Mouse (Mus musculus): ENCODE measurements around the gene Rpl13a. TPM values are rescaled to one million over a fixed set of nuclear protein-coding genes. Genes with fewer than 3 reads are reported as not detected.
"Not testable (repeated sequence)": the region's sequence is repeated elsewhere in the genome, so short reads cannot be mapped to it uniquely, and the experiment has no call there.

Rpl13a gene
- polyA plus RNA-seq, 1 experiment from 2014 or later = 762 TPM

- no peaks in the 10 kb centered on the region for H3K27me3 ChIP-seq
- no peak overlapping the region for H3K27ac ChIP-seq
- H3K4me3 ChIP-seq = no peak overlapping the region
- H3K4me2 ChIP-seq = no peak overlapping the region
- H3K36me3 ChIP-seq = no peaks in the 10 kb centered on the region
- no peaks in the 10 kb centered on the region for H3K9me3 ChIP-seq (replicated peaks)
- 73% methylated on average over 8 of the region's 8 CpGs for WGBS
- peaks cover 29% of the 10 kb centered on the region for H3K4me1 ChIP-seq (replicated peaks)
- no peak for ATAC-seq (replicated peaks; ENCODE audit: insufficient number of reproducible peaks, insufficient read depth, low FRiP score, low read depth)
- H3K9ac ChIP-seq = no peak overlapping the region
Measured at GRCm38 (mm10) chr7:45133446-45134159, 5.0 kb upstream of the Rpl13a start.

DNA sequence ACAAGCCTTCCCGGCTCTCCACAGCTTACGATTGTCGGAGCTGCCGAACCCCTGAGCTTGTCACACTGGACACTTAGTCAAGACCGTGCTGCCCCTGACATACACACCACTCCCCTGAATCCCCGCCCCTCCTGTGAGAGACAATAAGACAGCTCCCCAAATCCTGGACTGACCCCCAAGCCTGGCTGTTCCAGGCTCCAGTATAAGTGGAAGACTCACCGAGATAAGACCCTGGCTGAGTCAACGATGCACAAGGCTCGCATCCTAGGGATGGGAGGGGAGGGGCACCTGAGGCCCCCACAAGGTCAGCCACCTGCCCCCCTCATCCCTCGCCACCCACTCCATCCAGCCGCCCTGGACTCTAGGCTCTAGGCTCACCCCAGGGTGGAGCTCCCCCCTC lies 3.3 kb upstream of the Rpl13a start:
- Histone ChIP-seq H3K4me1 (replicated peaks) (peaks cover 32% of the 10 kb centered on the region), H3K4me2 (no peak overlapping the region), H3K27ac (no peak overlapping the region), H3K36me3 (peaks cover 7% of the 10 kb centered on the region), H3K27me3 (no peaks in the 10 kb centered on the region), H3K9ac (no peak overlapping the region), H3K4me3 (no peak overlapping the region), H3K9me3 (replicated peaks) (no peaks in the 10 kb centered on the region)
- WGBS = 59% methylated on average over 11 of the region's 11 CpGs
- ATAC-seq (replicated peaks; ENCODE audit: insufficient number of reproducible peaks, insufficient read depth, low FRiP score, low read depth) = no peak

- Histone ChIP-seq H3K4me1 (replicated peaks) (peaks cover 45% of the 10 kb centered on the region), H3K27me3 (no peaks in the 10 kb centered on the region), H3K27ac (peak overlapping the region; percentile 90), H3K9ac (peak overlapping the region; percentile 70), H3K4me2 (peak overlapping the region; percentile 71), H3K4me3 (peak overlapping the region; percentile 58), H3K9me3 (replicated peaks) (no peaks in the 10 kb centered on the region), H3K36me3 (peaks cover 26% of the 10 kb centered on the region)
- ATAC-seq (replicated peaks; ENCODE audit: insufficient number of reproducible peaks, insufficient read depth, low FRiP score, low read depth) = no peak
- WGBS = 65% methylated on average over 15 of the region's 15 CpGs
Measured at GRCm38 (mm10) chr7:45129776-45130512, 1.4 kb upstream of the Rpl13a start.

GRCm38 (mm10) chr7:45129318-45129717 lies 757 bp upstream of the Rpl13a start:
- Histone ChIP-seq H3K36me3 (peaks cover 30% of the 10 kb centered on the region), H3K4me2 (peak overlapping the region; percentile 71), H3K9ac (peak overlapping the region; percentile 70), H3K27ac (peak overlapping the region; percentile 90), H3K9me3 (replicated peaks) (no peaks in the 10 kb centered on the region), H3K4me3 (peak overlapping the region; percentile 58), H3K27me3 (no peaks in the 10 kb centered on the region), H3K4me1 (replicated peaks) (peaks cover 43% of the 10 kb centered on the region)
- 1% methylated on average over 17 of the region's 17 CpGs for WGBS
- ATAC-seq (replicated peaks; ENCODE audit: insufficient number of reproducible peaks, insufficient read depth, low FRiP score, low read depth) = peak; percentile 0; the same call in 1 of the 2 replicates

DNA sequence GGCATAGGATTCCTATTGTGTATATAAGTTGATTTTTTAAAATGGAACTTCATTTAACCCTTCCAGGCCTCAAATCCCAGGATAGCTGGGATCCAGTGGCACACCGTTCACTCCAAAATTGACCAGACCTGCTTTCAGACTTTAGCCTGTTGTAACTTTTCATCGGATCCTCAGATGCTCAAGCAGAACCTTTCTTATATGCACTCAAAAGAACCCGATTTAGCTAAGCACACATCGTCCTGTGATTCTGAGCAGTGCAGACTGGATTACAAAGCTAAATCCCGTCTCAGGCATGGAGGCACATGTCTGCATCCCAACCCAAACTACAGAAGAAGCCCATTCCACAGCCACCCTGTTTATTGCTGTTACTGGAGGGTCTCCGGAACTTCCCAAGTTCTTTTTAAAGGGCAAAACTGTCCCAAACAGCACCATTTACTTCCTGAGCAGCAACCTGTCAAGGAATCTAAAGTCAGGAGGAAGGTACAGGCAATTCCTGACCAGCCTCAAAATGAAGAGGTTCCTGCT lies 799 bp downstream of the Rpl13a start:
- H3K27me3 ChIP-seq = no peaks in the 10 kb centered on the region
- under 1% methylated on average over 6 of the region's 6 CpGs for WGBS
- H3K4me2 ChIP-seq = peak overlapping the region; percentile 79
- H3K9ac ChIP-seq = peak overlapping the region; percentile 99
- H3K4me3 ChIP-seq = peak overlapping the region; percentile 98
- peaks cover 35% of the 10 kb centered on the region for H3K36me3 ChIP-seq
- no peaks in the 10 kb centered on the region for H3K9me3 ChIP-seq (replicated peaks)
- no peak for ATAC-seq (replicated peaks; ENCODE audit: insufficient number of reproducible peaks, insufficient read depth, low FRiP score, low read depth)
- H3K27ac ChIP-seq = peak overlapping the region; percentile 90
- H3K4me1 ChIP-seq (replicated peaks) = peaks cover 44% of the 10 kb centered on the region

GRCm38 (mm10) chr7:45126844-45127699 lies 1.5 kb downstream of the Rpl13a start:
- ATAC-seq (replicated peaks; ENCODE audit: insufficient number of reproducible peaks, insufficient read depth, low FRiP score, low read depth) = no peak
- peak overlapping the region; percentile 79 for H3K4me2 ChIP-seq
- no peaks in the 10 kb centered on the region for H3K9me3 ChIP-seq (replicated peaks)
- no peaks in the 10 kb centered on the region for H3K27me3 ChIP-seq
- peaks cover 42% of the 10 kb centered on the region for H3K36me3 ChIP-seq
- H3K4me1 ChIP-seq (replicated peaks) = peaks cover 50% of the 10 kb centered on the region
- H3K4me3 ChIP-seq = peak overlapping the region; percentile 98
- H3K27ac ChIP-seq = peak overlapping the region; percentile 90
- H3K9ac ChIP-seq = peak overlapping the region; percentile 99
- WGBS = 23% methylated on average over 21 of the region's 21 CpGs

DNA sequence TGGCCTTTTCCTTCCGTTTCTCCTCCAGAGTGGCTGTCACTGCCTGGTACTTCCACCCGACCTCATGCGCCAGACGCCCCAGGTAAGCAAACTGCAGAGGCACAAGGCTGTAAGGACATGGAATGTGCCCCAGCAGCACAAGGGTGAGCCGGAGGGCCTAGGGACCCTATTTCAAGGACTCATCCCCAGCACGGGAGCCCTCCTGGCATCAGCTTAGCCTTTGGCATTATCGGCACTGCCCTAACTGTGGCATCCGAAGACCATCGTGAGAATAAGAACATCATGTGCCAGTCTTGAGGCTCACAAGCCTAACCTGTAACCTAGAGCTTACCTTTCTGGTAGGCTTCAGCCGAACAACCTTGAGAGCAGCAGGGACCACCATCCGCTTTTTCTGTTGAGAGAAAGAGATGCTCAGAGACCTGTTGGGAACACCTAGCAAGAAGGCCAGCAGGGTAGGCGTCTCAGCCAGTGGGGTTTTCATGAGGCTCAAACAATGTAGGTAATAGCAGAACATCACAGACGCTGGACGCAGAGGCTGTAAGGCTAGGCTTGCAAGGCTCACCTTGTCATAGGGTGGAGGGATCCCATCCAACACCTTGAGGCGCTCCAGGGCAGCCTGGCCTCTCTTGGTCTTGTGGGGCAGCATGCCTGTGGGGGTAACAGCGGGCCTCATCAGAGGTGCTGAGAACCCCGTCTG lies 2.3 kb downstream of the Rpl13a start:
- peaks cover 58% of the 10 kb centered on the region for H3K4me1 ChIP-seq (replicated peaks)
- H3K36me3 ChIP-seq = peaks cover 50% of the 10 kb centered on the region
- H3K4me3 ChIP-seq = peak overlapping the region; percentile 98
- peak overlapping the region; percentile 79 for H3K4me2 ChIP-seq
- H3K9me3 ChIP-seq (replicated peaks) = no peaks in the 10 kb centered on the region
- peak overlapping the region; percentile 90 for H3K27ac ChIP-seq
- H3K27me3 ChIP-seq = no peaks in the 10 kb centered on the region
- peak overlapping the region; percentile 99 for H3K9ac ChIP-seq
- 71% methylated on average over 17 of the region's 17 CpGs for WGBS
- no peak for ATAC-seq (replicated peaks; ENCODE audit: insufficient number of reproducible peaks, insufficient read depth, low FRiP score, low read depth)

DNA sequence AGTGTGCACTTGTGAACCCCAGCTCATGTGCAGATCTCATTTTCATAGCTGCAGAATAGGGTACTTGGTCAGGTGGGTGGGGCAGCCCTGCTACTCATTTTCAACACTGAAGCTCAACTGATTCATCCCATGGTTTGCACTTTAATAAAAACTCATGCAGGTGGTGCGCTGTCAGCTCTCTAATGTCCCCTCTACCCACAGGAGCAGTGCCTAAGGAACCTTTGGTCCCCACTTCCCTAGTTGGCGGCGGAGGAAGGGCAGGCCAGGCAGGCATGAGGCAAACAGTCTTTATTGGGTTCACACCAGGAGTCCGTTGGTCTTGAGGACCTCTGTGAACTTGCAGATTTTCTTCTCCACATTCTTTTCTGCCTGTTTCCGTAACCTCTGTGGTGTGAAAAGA lies 2.9 kb downstream of the Rpl13a start:
- peaks cover 60% of the 10 kb centered on the region for H3K4me1 ChIP-seq (replicated peaks)
- H3K27me3 ChIP-seq; ATAC-seq (replicated peaks; ENCODE audit: insufficient number of reproducible peaks, insufficient read depth, low FRiP score, low read depth); H3K9ac ChIP-seq; H3K9me3 ChIP-seq (replicated peaks): not testable (repeated sequence)
- H3K27ac ChIP-seq = peak overlapping the region; percentile 90
- peaks cover 56% of the 10 kb centered on the region for H3K36me3 ChIP-seq
- WGBS = 75% methylated on average over 5 of the region's 5 CpGs
- H3K4me3 ChIP-seq = peak overlapping the region; percentile 1; the same call in 1 of the 2 replicates
- 0 out of 2 replicates have a peak overlapping the region, but pooled peaks have one; percentile 79 for H3K4me2 ChIP-seq

DNA sequence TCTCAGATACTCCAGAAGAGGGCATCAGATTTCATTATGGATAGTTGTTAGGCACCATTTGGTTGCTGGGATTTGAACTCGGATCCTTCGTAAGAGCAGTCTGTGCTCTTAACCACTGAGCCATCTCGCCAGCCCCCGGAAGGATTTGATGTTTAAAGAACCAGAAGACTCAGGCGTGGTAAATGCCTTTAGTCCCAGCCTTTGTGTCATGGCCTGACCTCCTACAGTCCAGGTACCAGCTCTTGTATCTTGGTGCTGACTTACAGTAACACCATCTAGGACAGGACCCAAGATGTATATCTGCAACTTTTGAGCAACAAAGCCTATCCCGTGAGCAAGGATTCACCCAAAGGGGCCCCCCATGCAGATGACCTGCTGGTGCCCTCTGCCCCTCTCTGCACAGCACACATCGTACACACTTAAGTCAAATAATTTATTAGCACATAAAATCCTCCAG lies 3.4 kb downstream of the Rpl13a start:
- ATAC-seq (replicated peaks; ENCODE audit: insufficient number of reproducible peaks, insufficient read depth, low FRiP score, low read depth) = no peak
- Histone ChIP-seq H3K4me1 (replicated peaks) (peaks cover 60% of the 10 kb centered on the region), H3K36me3 (peaks cover 61% of the 10 kb centered on the region), H3K4me2 (no peak overlapping the region; the same call in 1 of the 2 replicates), H3K27me3 (no peaks in the 10 kb centered on the region), H3K9ac (0 out of 2 replicates have a peak overlapping the region, but pooled peaks have one; percentile 14), H3K27ac (peak overlapping the region; percentile 90), H3K4me3 (peak overlapping the region; percentile 1; the same call in 1 of the 2 replicates), H3K9me3 (replicated peaks) (no peaks in the 10 kb centered on the region)
- 28% methylated on average over 7 of the region's 7 CpGs for WGBS
